Mouse (Mus musculus): ENCODE measurements around the gene Pvr.
"Not testable (repeated sequence)": the region's sequence is repeated elsewhere in the genome, so short reads cannot be mapped to it uniquely, and the experiment has no call there.

Pvr gene

GRCm38 (mm10) chr7:19935171-19935751 lies 14.3 kb upstream of the Pvr start:
- no peak for DNase-seq (ENCODE audit: extremely low spot score, low read depth, low spot score)

DNA sequence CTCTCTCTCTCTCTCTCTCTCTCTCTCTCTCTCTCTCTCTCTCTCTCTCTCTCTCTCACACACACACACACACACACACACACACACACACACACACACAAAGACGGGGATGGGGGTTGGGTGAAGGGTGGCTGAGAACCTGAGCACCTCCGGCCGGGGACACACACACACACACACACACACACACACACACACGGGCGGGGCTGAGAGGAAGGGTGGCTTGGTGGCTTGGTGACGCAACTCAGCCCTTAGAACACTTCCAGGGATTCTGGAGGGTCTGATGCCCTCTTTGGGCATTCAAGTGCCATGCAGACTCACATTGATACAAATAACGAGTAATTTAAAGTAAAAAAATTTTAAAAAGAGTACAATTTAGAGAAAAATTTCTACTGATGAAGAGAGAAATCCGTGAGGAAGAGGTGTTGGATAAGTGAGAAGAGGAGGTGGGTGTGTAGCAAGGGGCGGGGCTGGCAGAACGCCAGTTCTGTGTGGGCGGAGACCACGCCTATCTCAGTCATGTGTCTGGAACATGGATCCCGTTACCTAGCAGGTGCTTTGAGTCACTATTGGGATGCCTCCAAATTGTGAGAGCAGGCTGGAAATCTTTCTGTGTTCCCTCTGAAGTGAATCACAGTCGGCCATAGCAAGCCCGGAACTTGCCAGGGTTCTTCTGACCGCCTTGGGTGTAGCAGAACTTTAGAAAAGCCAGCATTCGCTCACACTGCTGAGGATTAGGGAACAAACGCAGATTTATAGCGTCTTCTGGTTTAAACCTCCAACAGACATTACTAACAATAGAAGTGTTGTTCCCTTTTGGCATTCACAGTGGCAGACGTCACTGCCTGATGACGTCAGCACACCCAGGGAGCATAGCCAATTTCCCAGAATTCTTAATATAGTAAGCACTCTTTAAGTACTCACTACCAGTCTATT lies 12.2 kb upstream of the Pvr start:
- DNase-seq (ENCODE audit: extremely low spot score, low read depth, low spot score) = no peak

- no peak for DNase-seq (ENCODE audit: extremely low spot score, low read depth, low spot score)
Measured at GRCm38 (mm10) chr7:19932133-19932876, 11.3 kb upstream of the Pvr start.

DNA sequence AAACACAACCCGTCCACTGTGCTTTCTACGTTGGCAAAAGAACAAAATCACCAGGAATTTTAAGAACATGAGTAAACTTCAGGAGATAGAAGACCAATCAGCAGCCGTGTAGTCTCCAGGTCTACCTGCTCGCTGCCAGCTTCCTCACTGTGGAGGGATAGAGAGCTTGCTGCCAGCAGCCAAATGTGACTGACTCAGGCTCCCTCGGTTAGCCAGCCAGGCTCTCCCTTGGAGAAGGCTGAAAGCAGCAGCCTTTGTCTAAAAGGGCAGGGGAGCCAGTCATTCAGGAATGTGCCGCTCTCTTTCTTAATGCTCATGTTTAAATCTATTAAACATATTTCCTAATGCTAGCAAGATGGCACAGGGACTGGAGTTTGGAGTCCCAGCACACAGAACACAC lies 9.5 kb upstream of the Pvr start:
- DNase-seq (ENCODE audit: extremely low spot score, low read depth, low spot score) = not testable (repeated sequence)

DNA sequence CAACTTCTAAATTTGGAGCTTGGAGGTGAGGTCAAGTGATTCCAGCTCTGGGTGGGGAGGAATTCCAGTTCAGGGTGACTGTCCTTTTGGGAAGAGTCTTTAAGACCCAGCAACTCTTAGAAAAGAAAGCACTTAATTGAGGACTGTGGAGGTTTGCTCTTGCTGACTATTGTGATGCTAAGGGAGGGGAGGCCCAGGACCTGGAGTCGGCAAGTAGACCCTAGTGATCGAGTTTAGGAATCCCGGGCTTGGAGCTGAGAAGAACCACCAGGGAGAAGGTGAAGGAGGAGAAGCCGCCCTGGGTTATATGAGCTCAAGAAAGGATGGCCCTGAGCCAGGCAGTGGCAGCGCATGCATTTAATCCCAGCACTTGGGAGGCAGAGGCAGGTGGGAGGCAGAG lies 7.5 kb upstream of the Pvr start:
- no peak for DNase-seq (ENCODE audit: extremely low spot score, low read depth, low spot score)

DNA sequence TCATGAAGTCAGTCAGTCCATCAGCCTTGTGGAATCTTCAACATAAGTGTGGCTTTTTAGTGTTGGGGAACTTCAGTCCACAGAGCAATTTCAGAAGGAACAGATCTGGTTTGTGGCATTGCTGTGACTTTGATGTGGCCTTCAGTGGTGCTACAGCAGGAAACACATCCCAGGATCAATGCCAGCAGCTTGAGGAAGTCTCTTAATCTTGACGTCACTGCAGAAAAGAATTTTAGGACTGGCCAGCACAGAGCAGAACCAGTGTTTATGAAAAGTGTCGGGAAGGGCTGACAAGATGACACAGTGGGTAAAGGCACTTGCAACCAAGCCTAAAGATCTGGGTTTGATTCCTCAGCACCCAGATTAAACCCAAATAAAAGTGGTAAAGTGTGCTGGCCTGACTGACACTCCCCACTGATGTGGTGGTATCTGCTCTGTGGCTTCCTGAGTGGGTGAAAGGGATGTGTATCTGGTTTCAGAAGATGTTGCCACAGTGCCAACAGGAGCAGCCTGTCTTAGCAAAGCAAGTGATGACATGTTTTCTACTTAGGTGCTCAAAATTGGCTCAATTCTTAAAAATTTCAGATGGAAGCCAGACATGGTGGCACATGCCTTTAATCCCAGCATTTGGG lies 6.0 kb upstream of the Pvr start:
- DNase-seq (ENCODE audit: extremely low spot score, low read depth, low spot score) = no peak

DNA sequence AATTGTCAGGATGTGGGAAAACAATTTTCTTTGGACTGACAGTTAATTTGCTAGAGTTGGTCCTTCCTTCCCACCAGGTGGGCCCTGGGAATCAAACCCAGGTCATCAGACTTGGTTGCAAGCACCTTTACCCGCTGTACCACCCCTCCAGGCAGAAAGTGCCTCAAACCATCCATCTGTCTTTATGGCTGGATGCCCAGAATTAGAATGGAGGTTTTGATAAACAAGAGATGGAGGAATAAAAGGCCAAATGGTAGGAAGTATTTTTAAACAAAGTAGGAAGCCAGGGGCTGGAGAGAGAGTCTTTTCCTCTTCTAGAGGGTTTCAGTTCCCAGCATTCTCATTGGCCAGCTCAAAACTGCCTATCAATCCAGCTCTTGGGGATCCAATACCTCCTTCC lies 4.4 kb upstream of the Pvr start:
- no peak for DNase-seq (ENCODE audit: extremely low spot score, low read depth, low spot score)

- no peak for DNase-seq (ENCODE audit: extremely low spot score, low read depth, low spot score)
Measured at GRCm38 (mm10) chr7:19923797-19924196, 2.8 kb upstream of the Pvr start.

- DNase-seq (ENCODE audit: extremely low spot score, low read depth, low spot score) = no peak
Measured at GRCm38 (mm10) chr7:19923354-19923753, 2.4 kb upstream of the Pvr start.

GRCm38 (mm10) chr7:19920166-19920505 lies 824 bp downstream of the Pvr start:
- DNase-seq (ENCODE audit: extremely low spot score, low read depth, low spot score) = no peak

DNA sequence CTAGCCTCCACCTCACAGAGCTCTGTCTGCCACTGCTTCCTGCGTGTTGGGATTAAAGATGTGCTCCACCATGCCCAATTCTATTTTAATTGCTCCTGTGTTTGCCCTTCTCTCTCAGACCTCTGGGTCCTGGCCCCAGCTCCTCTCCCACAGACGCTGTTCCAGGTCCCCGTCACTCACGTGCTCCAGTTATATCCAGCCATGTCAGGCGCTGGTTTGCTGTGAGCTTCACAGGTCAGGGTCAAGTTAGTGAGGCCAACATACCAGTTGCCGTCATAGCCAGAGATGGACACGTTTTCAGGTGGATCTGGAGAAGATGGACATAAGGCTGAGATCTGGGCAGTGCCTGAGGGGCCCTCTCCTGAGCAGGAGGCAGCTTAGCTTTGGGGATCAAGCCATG lies 6.4 kb downstream of the Pvr start:
- DNase-seq (ENCODE audit: extremely low spot score, low read depth, low spot score) = no peak

DNA sequence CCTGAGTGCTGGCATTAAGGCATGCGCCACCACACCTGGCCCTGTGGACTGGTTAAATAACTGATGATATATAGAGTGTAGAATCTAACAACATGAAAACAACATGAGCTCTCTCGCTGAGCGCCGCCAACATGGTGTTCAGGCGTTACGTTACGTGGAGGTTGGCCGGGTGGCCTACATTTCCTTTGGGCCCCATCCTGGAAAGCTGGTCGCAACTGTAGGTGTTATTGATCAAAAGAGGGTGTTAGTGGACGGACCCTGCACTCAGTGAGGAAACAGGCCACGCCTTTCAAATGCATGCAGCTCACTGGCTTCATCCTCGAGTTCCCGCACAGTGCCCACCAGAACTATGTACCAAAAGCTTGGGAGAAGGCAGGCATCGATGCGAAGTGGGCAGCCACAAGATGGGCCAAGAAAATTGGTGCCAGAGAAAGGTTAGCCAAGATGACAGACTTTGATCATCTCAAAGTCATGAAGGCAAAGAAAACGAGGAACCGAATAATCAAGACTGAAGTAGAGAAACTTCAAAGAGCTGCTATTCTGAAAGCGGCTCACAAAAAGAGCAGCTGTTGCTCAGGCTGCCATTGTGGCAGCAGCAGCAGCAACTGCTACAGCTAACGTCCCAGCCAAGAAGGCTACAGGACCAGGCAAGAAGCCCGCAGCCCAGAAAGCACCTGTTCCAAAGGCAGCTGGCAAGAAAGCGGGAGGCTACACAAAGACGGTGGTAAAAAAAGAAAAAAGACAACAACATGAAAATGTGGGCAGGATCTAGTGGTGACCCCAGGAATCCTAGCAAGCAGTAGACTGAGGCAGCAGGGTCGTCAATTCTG lies 9.1 kb downstream of the Pvr start:
- no peak for DNase-seq (ENCODE audit: extremely low spot score, low read depth, low spot score)

DNA sequence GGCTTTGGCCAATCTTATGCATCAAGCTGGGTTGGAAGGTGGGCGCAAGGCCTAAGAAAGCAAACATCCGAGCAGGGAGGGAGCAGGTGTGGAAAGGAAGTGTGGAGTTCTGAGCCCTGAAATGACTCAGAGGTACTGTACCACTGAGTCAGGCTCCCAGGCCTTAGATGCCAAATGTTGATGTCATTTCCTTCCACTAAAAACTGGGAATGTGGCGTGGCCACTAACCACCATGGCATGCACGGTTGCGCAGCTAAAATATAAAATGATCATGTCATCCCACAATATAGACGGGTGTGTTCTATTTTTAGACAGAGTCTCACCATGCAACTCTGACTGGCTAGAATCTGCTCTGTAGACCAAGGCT lies 9.7 kb downstream of the Pvr start:
- DNase-seq (ENCODE audit: extremely low spot score, low read depth, low spot score) = no peak

- DNase-seq (ENCODE audit: extremely low spot score, low read depth, low spot score) = no peak
Measured at GRCm38 (mm10) chr7:19910421-19911291, 10.3 kb downstream of the Pvr start.

- no peak for DNase-seq (ENCODE audit: extremely low spot score, low read depth, low spot score)
Measured at GRCm38 (mm10) chr7:19889881-19890280, 31.1 kb downstream of the Pvr start.

GRCm38 (mm10) chr7:19887849-19888248 lies 33.1 kb downstream of the Pvr start, which contains the start of gene Ceacam19:
Gene Ceacam19 (minus strand): TSS chr7:19887965.
- no peak for DNase-seq (ENCODE audit: extremely low spot score, low read depth, low spot score)

- DNase-seq (ENCODE audit: extremely low spot score, low read depth, low spot score) = no peak
Measured at GRCm38 (mm10) chr7:19880754-19881153, 40.2 kb downstream of the Pvr start.

DNA sequence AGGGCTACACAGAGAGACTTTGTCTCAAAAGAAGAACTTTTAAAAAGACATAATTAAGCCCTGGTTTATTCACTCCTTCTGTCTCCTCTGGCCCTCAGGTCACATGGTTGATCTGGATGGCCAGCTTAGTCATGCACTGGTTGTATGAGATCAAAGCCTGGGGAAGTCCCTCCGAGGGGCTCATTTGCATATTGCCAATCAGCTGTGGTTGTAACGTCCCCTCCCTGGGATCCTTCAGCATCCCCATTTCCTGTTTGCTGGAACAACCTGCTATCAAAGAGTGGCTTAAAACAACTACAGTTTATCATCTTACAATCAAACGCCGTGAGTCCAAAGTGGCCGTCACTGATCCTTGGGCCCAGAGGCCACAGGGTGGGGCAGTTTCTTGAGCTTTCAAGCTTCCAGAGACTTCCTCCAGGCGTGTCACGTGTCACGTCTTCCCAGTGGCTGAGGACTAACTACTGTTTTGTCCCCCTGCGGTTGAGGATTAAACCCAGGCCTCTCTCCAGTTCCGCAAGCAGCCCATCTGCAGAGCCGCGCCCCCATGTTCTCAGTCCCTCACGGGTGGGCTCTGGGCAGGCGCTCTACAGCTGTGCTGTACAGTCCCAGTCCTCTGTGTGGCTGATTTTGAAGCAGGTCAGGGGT lies 44.1 kb downstream of the Pvr start:
- DNase-seq (ENCODE audit: extremely low spot score, low read depth, low spot score) = no peak
